Mouse (Mus musculus) testis, adult 2 months (tissue): ENCODE results near the gene Fbxl12. TPM values are rescaled to one million over a fixed set of nuclear protein-coding genes. Genes with fewer than 3 reads are reported as not detected.

Experiments
- H3K27ac ChIP-seq: fragments of 200-500 bp; 2 replicates; pipeline ENCODE4 v1.5.1; 2012; ENCODE audit warnings: low read depth, low read length; ENCODE audit not compliant: control insufficient read depth, insufficient read depth
- H3K27me3 ChIP-seq: fragments of 200-500 bp; 2 replicates; pipeline ENCODE4 v1.6.1; 2012; ENCODE audit warnings: mild to moderate bottlenecking, low read length, moderate library complexity; ENCODE audit not compliant: control insufficient read depth, insufficient read depth
- H3K36me3 ChIP-seq: fragments of 200-500 bp; 2 replicates; pipeline ENCODE4 v1.6.1; 2012; ENCODE audit warnings: mild to moderate bottlenecking, low read length; ENCODE audit not compliant: control insufficient read depth, insufficient read depth
- H3K4me1 ChIP-seq: fragments of 200-500 bp; 2 replicates; pipeline ENCODE4 v1.6.1; 2012; ENCODE audit warnings: low read length; ENCODE audit not compliant: control insufficient read depth, insufficient read depth
- H3K4me3 ChIP-seq: fragments of 200-500 bp; 2 replicates; pipeline ENCODE4 v1.5.1; 2012; ENCODE audit warnings: low read depth, mild to moderate bottlenecking, low read length, moderate library complexity, mixed read lengths; ENCODE audit not compliant: control insufficient read depth
- CTCF ChIP-seq: fragments of 200-500 bp; IDR thresholded peaks from 2 replicates; pipeline ENCODE4 v1.5.1; 2012; ENCODE audit warnings: low read depth, mild to moderate bottlenecking, inconsistent platforms, low read length, moderate library complexity; ENCODE audit not compliant: control insufficient read depth, insufficient read depth, insufficient replicate concordance
- POLR2A ChIP-seq: fragments of 200-500 bp; IDR thresholded peaks from 2 replicates; pipeline ENCODE4 v1.6.1; 2012; ENCODE audit warnings: low read depth, mild to moderate bottlenecking, inconsistent platforms, low read length, moderate library complexity; ENCODE audit not compliant: control insufficient read depth
- polyA plus RNA-seq: library from polyadenylated mRNA; depleted of rRNA; stranded (reverse); fragments of >200 nt; gene quantifications from 2 replicates; pipeline ENCODE4 v1.2.3, GENCODE M21; 2012

Fbxl12 gene
- polyA plus RNA-seq, 1 experiment: 35.7 TPM

DNA sequence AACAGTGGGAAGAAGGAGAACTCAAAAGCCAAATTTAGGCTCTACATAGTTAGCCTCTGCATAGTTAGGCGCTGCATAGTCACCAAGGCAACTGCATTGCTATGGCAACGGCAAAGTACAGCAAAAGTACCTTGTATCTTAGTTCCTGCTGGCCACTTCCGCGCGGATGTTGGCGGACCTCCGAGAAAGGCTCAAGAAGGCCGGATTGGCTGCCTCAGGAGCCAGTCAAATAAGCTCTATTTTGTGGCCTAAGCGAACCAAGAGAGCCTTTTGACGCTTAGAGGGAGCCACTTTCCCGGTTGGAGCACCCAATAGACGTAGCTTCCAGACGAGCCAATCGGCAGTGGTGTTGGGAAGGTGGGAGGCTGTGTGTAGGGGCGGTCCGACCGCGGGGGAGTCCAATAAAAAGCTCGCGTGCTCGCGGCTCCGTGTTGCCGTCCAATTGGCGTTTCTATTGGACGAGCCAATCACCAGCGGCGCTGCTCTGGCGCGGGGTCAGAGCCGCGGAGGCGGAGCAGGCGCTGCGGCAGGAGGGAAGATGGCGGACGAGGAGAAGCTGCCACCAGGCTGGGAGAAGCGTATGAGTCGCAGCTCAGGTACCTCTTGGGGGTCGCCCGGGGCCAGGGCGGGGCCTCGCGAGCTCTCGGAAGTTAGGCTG, 7.2 kb upstream of the Fbxl12 start, which contains the start of gene Pin1:
Gene Pin1, plus strand, starts transcription at position 494 of the 658 bp plus-strand sequence.
- Histone ChIP-seq H3K4me1 (no peaks in the 10 kb centered on the region; the same call in none of the 2 replicates), H3K27ac (peak within 1 kb of the TSS; percentile 92), H3K27me3 (no peaks in the 10 kb centered on the region), H3K36me3 (no peaks in the 10 kb centered on the region; the same call in 1 of the 2 replicates), H3K4me3 (peak within 1 kb of the TSS; percentile 96)
- TF ChIP-seq CTCF: no peak
- TF ChIP-seq POLR2A: peak; percentile 80

DNA sequence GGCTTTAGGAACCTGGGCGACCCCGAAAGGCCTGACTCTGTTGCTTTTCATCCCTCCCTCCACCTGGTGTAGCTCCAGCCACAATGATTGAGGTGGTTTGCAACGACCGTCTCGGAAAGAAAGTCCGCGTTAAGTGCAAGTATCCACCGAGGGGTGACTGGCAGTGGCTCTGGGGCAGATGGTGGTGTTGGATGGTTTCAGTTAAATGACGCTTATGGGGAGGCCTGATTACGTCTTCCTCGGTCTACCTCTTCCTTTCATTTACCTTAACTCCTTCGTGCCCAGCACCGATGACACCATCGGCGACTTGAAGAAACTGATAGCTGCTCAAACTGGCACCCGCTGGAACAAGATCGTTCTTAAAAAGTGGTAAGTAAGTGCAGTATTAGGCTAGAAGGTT, 554 bp upstream of the Fbxl12 start:
- peak overlapping the region; percentile 92 for H3K27ac ChIP-seq
- TF ChIP-seq POLR2A (no peak), CTCF (no peak)

DNA sequence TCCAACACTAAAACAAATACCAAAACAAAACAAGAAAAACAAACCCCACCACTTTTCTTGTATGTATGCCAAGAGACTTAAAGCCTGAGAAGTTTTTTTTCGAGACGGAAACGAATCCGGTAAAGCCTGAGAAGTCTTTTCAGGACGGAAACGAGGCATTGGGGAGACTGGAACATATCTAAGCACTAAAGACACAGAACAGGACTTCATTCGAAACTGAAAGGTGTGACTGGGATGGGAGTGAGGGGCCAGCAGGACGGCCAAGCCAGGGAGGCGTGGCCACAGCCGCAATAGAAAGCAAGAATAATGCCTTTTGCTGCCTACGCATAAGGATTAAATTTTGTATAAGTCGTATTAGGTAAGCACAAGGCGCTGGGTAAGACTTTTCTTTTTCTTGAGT, 786 bp downstream of the Fbxl12 start:
- TF ChIP-seq CTCF: no peak
- no peak for TF ChIP-seq POLR2A
- Histone ChIP-seq H3K4me1 (peaks cover 5% of the 10 kb centered on the region), H3K27ac (peak overlapping the region; percentile 92), H3K36me3 (peaks cover 3% of the 10 kb centered on the region), H3K27me3 (no peaks in the 10 kb centered on the region), H3K4me3 (peak overlapping the region; percentile 96)

More for the DNA sequence above, 554 bp upstream of the Fbxl12 start:
- Histone ChIP-seq H3K36me3 (no peaks in the 10 kb centered on the region; the same call in none of the 2 replicates), H3K4me1 (peaks cover 5% of the 10 kb centered on the region), H3K27me3 (no peaks in the 10 kb centered on the region), H3K4me3 (peak overlapping the region; percentile 96)

DNA sequence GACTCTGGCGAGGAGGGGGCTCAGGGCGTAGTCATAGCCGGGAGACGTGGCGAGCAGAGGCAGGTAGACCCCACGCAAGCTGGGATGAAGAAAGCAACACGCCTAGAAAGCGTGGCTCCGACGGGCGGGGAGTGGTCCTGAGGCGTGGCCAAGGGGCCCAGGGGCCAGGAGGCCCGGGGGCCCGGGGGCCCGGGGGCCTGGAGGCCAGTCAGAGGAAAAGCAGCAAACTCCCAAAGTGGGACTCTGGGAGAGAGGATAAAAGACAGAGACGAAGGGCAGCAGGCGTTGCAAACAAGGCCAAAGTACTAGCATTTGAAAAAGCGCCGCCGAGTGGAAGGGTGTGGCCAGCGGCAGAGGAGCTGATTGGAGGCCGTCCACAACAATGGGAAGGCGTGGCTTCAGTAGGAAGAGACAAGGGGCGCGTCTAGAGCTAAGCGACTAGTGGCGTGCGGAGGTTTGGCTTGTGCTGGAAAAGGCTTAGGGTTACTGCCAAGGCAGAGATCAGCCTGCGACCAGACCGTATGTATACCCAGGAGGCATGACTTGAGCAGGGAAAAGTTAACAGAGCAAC, 1.6 kb downstream of the Fbxl12 start:
- H3K4me3 ChIP-seq: peak overlapping the region; percentile 96
- H3K4me1 ChIP-seq: peaks cover 5% of the 10 kb centered on the region
- TF ChIP-seq CTCF (peak; percentile 5; the same call in 1 of the 2 replicates), POLR2A (peak; percentile 78)
- peaks cover 3% of the 10 kb centered on the region for H3K36me3 ChIP-seq
- H3K27me3 ChIP-seq: no peaks in the 10 kb centered on the region
- peak overlapping the region; percentile 92 for H3K27ac ChIP-seq

DNA sequence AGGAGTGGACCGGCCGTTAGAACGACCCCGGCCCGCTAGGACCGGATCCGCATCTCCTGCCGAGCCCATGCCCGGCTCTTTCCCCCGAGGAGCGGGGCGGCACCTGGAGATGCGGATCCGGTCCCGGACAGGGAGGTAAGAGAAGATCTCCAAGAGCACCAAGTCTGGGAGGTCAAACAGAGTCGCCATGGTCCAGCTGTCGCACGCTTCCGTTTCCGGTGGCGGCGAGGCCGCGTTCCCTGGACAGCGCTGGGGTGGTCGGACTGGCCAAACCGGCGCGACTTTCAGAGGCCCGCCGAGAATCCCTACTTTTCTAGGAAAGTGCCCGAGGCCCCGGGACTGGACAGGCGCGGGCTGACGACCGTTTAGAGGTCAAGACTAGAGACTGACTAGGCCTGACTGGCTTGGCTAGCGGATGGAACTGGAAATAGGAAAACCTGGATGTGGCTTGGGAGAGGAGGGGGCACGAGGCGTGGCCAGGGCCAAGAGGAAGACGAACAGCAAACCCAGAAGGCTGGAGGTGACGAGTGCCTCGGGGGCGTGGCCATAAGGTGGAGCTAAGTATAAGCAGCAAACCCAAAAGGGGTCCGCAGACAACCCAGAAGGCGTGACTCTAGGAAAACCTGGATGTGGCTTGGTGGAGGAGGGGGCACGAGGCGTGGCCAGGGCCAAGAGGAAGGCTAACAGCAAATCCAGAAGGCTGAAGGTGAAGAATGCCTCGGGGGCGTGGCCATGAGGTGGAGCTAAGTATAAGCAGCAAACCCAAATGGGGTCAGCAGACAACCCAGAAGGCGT, 2.3 kb downstream of the Fbxl12 start, which contains the start of gene Ubl5:
Gene Ubl5, plus strand, starts transcription at position 778 of the 795 bp plus-strand sequence.
- TF ChIP-seq POLR2A: 0 out of 2 replicates have a peak, but pooled peaks have one; percentile 14
- TF ChIP-seq CTCF: no peak
- H3K27ac ChIP-seq: peak within 1 kb of the TSS; percentile 92
- H3K4me1 ChIP-seq: peaks cover 5% of the 10 kb centered on the region
- H3K27me3 ChIP-seq: no peaks in the 10 kb centered on the region
- peaks cover 3% of the 10 kb centered on the region for H3K36me3 ChIP-seq
- peak within 1 kb of the TSS; percentile 96 for H3K4me3 ChIP-seq

DNA sequence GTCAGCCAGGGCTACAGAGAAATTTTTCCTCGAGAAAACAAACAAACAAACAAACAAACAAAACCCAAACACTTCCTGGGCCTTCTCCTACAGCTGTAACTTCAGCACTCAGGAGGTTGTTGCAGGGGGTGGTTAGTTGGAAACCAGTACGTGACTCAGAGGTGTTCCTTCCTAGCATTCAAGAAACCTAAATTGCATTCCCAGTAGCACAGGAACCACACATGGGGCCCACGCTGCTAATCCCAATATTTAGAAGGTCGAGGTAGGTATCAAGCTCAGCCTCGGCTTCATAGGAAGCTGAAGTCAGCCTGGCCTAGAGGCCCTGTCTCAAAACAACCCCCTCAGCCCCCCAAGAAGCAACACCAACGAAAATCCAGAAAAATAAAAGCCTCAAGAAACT, 3.1 kb downstream of the Fbxl12 start:
- Histone ChIP-seq H3K4me1 (peaks cover 5% of the 10 kb centered on the region), H3K27ac (peak overlapping the region; percentile 92), H3K4me3 (peak overlapping the region; percentile 96), H3K27me3 (no peaks in the 10 kb centered on the region), H3K36me3 (peaks cover 3% of the 10 kb centered on the region)
- TF ChIP-seq CTCF (no peak), POLR2A (no peak)

DNA sequence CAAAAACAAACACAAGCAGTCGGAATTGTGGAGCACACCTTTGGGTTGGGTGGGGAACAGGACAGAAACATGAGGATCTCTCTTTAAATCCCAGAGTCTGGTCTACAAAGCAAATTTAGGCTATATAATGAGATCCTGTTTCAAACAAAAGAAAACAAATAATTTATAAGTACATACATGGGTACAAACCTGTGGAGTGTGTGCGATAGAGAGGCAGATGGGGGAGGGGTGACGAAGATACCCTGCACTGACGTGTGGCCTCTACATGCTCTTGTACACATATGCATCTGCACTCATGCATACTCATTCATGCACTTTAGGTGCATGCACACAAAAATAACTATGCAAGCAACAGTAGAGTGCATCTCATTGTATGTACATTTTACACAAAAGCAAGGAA, 5.1 kb downstream of the Fbxl12 start:
- TF ChIP-seq CTCF (no peak), POLR2A (no peak)
- peaks cover 5% of the 10 kb centered on the region for H3K4me1 ChIP-seq
- H3K4me3 ChIP-seq: no peak overlapping the region
- peaks cover 3% of the 10 kb centered on the region for H3K36me3 ChIP-seq
- H3K27ac ChIP-seq: no peak overlapping the region
- no peaks in the 10 kb centered on the region for H3K27me3 ChIP-seq
